Mouse (Mus musculus) intestine, postnatal 0 days (tissue): Measurements from ENCODE around the gene Rangap1. TPM values are rescaled to one million over a fixed set of nuclear protein-coding genes. Genes with fewer than 3 reads are reported as not detected.

Experiments used
- ATAC-seq: fragments of 200-750 bp; cut with Nextera tagmentation; 2 replicates; pipeline ENCODE4 v1.8.0; 2017; ENCODE audit warnings: mild to moderate bottlenecking, moderate TSS enrichment, moderate library complexity
- H3K27ac ChIP-seq: fragments of 300-500 bp; sonication (generic); 2 replicates; pipeline ENCODE4 v1.5.1; 2014; ENCODE audit warnings: mild to moderate bottlenecking, low read depth, low read length, moderate library complexity
- H3K27me3 ChIP-seq: fragments of 300-500 bp; sonication (generic); replicated peaks from 2 replicates; pipeline ENCODE4 v1.6.1; 2014; ENCODE audit warnings: low read length, mixed read lengths; ENCODE audit not compliant: control insufficient read depth, insufficient read depth
- H3K36me3 ChIP-seq: fragments of 300-500 bp; sonication (generic); 2 replicates; pipeline ENCODE4 v1.6.1; 2014; ENCODE audit warnings: mild to moderate bottlenecking, moderate library complexity; ENCODE audit not compliant: control insufficient read depth, insufficient read depth
- H3K4me1 ChIP-seq: fragments of 300-500 bp; sonication (generic); replicated peaks from 2 replicates; pipeline ENCODE4 v1.6.1; 2014; ENCODE audit warnings: antibody characterized with exemption, low read length, mixed read lengths; ENCODE audit not compliant: control insufficient read depth, insufficient read depth
- H3K4me2 ChIP-seq: fragments of 300-500 bp; sonication (generic); replicated peaks from 2 replicates; pipeline ENCODE4 v1.6.1; 2014; ENCODE audit warnings: low read depth, mild to moderate bottlenecking, moderate library complexity
- H3K4me3 ChIP-seq: fragments of 300-500 bp; sonication (generic); 2 replicates; pipeline ENCODE4 v1.5.1; 2014; ENCODE audit warnings: low read depth, low read length
- H3K9ac ChIP-seq: fragments of 300-500 bp; sonication (generic); 2 replicates; pipeline ENCODE4 v1.6.1; 2014; ENCODE audit warnings: mild to moderate bottlenecking, low read depth, low read length
- H3K9me3 ChIP-seq: fragments of 300-500 bp; sonication (generic); 2 replicates; pipeline ENCODE4 v1.6.1; 2016; ENCODE audit warnings: mixed run types; ENCODE audit not compliant: control insufficient read depth
- CTCF ChIP-seq: sonication (generic); IDR thresholded peaks from 2 replicates; pipeline ENCODE4 v1.5.1; 2016; ENCODE audit warnings: low read depth, mild to moderate bottlenecking, control low read depth, antibody characterized with exemption, moderate library complexity
- WGBS: fragments of 180-500 bp; shearing (Covaris S2); extraction: QIAGEN DNeasy Blood & Tissue Kit; methylation state at CpG from one replicate; pipeline ENCODE4 v1.1.7; 2014; 5-methylcytosine and 5-hydroxymethylcytosine counted together
- polyA plus RNA-seq: library from polyadenylated mRNA; unstranded; fragments of >200 nt; fragmentation: Nextera tagmentation; extraction: Ambion mirVana; gene quantifications from 2 replicates; pipeline ENCODE4 v1.2.1, GENCODE M21; 2015

Rangap1 gene
- polyA plus RNA-seq: 20.6 and 21.9 TPM in 2 replicates

- peak; percentile 41 for TF ChIP-seq CTCF
- under 1% methylated on average over 59 of the region's 65 CpGs for WGBS
Measured at GRCm38 (mm10) chr15:81744992-81745600, at the start of gene Rangap1, which contains the start of gene Zc3h7b. Rangap1 (minus strand) TSS chr15:81745530. Zc3h7b (plus strand) TSS chr15:81745057.

DNA sequence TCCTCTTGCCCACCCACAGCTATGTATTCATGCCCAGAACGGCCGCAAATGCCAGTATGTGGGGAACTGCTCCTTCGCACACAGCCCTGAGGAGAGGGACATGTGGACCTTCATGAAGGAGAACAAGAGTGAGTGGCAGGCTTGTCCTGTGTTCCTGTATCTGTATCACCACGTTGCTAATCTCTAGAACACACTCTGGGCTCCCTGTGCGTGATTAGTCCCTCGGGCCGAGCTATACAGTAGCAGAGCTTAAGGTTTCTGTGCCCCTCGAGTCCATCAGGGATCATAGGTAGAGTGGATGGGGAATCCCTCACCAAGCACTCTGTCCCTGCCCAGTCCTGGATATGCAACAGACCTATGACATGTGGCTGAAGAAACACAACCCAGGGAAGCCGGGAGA, 47.1 kb upstream of the Rangap1 start:
- no peaks in the 10 kb centered on the region for H3K4me1 ChIP-seq
- no peak overlapping the region for H3K9ac ChIP-seq
- peaks cover 35% of the 10 kb centered on the region for H3K36me3 ChIP-seq
- H3K4me3 ChIP-seq: no peak overlapping the region
- no peaks in the 10 kb centered on the region for H3K27me3 ChIP-seq
- no peak for TF ChIP-seq CTCF
- no peak for ATAC-seq
- H3K9me3 ChIP-seq: no peaks in the 10 kb centered on the region
- no peak overlapping the region for H3K27ac ChIP-seq
- no peak overlapping the region for H3K4me2 ChIP-seq
- 91% methylated on average over 9 of the region's 9 CpGs for WGBS

More at GRCm38 (mm10) chr15:81744992-81745600, at the start of gene Rangap1, which contains the start of gene Zc3h7b:
- Histone ChIP-seq H3K9me3 (no peaks in the 10 kb centered on the region), H3K9ac (peak within 1 kb of the TSS; percentile 63), H3K36me3 (no peaks in the 10 kb centered on the region), H3K27ac (peak within 1 kb of the TSS; percentile 60), H3K4me1 (no peaks in the 10 kb centered on the region), H3K4me3 (peak within 1 kb of the TSS; percentile 60), H3K4me2 (peak within 1 kb of the TSS; percentile 85), H3K27me3 (peaks cover 7% of the 10 kb centered on the region; the same call in 1 of the 2 replicates)
- peak; percentile 80 for ATAC-seq

DNA sequence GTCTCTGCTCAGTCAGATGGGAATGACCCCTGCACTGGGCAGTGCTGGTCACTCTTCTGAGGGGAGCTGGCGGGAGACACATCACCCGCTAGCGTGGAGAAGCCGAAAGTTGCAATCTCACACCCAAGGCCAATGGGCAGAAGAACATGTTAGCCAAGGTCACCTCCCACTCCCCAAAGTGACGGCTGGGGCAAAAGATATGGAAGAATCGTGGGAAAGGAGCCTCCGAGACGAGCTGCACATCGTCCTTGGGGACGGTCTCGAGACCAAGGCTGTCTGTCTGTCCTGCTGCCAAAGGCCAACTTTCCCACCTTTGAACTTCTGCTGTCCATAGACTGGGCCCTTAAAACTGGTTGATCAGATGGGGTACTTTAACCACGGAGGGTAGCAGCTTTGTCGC, 42.2 kb upstream of the Rangap1 start:
- Histone ChIP-seq H3K9ac (no peak overlapping the region), H3K36me3 (peaks cover 49% of the 10 kb centered on the region)
- WGBS: 97% methylated on average over 13 of the region's 13 CpGs

GRCm38 (mm10) chr15:81785701-81786100, 40.4 kb upstream of the Rangap1 start:
- H3K36me3 ChIP-seq: peaks cover 43% of the 10 kb centered on the region
- H3K9ac ChIP-seq: no peak overlapping the region
- H3K4me2 ChIP-seq: no peak overlapping the region
- 96% methylated on average over 8 of the region's 8 CpGs for WGBS
- H3K27ac ChIP-seq: no peak overlapping the region
- no peaks in the 10 kb centered on the region for H3K4me1 ChIP-seq
- no peak for ATAC-seq
- no peaks in the 10 kb centered on the region; the same call in 1 of the 2 replicates for H3K27me3 ChIP-seq
- TF ChIP-seq CTCF: no peak
- no peak overlapping the region for H3K4me3 ChIP-seq
- H3K9me3 ChIP-seq: no peaks in the 10 kb centered on the region

More for the DNA sequence above, 42.2 kb upstream of the Rangap1 start:
- no peak overlapping the region for H3K4me2 ChIP-seq
- no peaks in the 10 kb centered on the region; the same call in 1 of the 2 replicates for H3K27me3 ChIP-seq
- H3K4me3 ChIP-seq: no peak overlapping the region
- H3K4me1 ChIP-seq: no peaks in the 10 kb centered on the region
- ATAC-seq: no peak
- no peaks in the 10 kb centered on the region for H3K9me3 ChIP-seq
- no peak overlapping the region for H3K27ac ChIP-seq
- no peak for TF ChIP-seq CTCF

DNA sequence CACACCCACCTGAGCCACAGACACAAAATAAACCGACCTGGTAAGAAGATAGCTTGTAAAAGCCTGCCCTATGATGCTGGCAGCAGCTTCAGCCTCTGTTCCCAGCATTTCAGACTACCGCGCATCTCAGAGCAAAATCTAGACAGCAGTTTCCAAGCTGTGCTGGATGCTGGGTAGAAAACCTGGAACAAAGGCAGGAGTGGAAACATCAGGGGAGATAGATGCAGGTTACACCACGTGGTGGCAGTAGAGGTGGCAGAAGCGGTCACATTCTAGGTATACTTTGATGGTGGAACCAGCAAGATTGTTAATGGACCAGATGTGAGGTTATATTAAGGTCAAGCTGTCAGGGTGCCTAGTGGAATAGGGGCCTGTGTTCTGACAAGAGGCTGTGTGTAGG, 39.4 kb upstream of the Rangap1 start:
- no peak for ATAC-seq

GRCm38 (mm10) chr15:81781816-81782215, 36.5 kb upstream of the Rangap1 start:
- no peak for TF ChIP-seq CTCF
- ATAC-seq: no peak
- no peak overlapping the region for H3K27ac ChIP-seq
- no peak overlapping the region for H3K4me3 ChIP-seq
- H3K36me3 ChIP-seq: peaks cover 53% of the 10 kb centered on the region; the same call in 1 of the 2 replicates
- H3K4me2 ChIP-seq: no peak overlapping the region
- 80% methylated on average over 7 of the region's 7 CpGs for WGBS
- no peaks in the 10 kb centered on the region; the same call in 1 of the 2 replicates for H3K27me3 ChIP-seq
- H3K9me3 ChIP-seq: no peaks in the 10 kb centered on the region
- H3K9ac ChIP-seq: no peak overlapping the region
- no peaks in the 10 kb centered on the region for H3K4me1 ChIP-seq

More for the DNA sequence above, 39.4 kb upstream of the Rangap1 start:
- TF ChIP-seq CTCF: peak; percentile 73
- 54% methylated on average over 5 of the region's 5 CpGs for WGBS
- Histone ChIP-seq H3K4me2 (no peak overlapping the region), H3K36me3 (peaks cover 46% of the 10 kb centered on the region), H3K9ac (no peak overlapping the region), H3K9me3 (no peaks in the 10 kb centered on the region), H3K4me3 (no peak overlapping the region), H3K27ac (no peak overlapping the region), H3K4me1 (no peaks in the 10 kb centered on the region), H3K27me3 (no peaks in the 10 kb centered on the region; the same call in 1 of the 2 replicates)
